Mouse (Mus musculus) left cerebral cortex, adult 8-10 months (tissue): ENCODE data around the gene Snapc2. TPM values are rescaled to one million over a fixed set of nuclear protein-coding genes. Genes with fewer than 3 reads are reported as not detected.
"Not testable (repeated sequence)": the region's sequence is repeated elsewhere in the genome, so short reads cannot be mapped to it uniquely, and the experiment has no call there.

ENCODE experiments used
- DNase-seq, 2 experiments: peaks; one replicate each; pipeline ENCODE4 v3.0.0; 2022; ENCODE audit warnings: low spot score in 2 of 2
- total RNA-seq, 4 experiments: library from RNA; stranded (reverse); gene quantifications; 2 replicates each; pipeline ENCODE4 v1.2.4; 2022

The Snapc2 gene
- total RNA-seq, 4 experiments from 2014 or later: 36.2 to 40.5 (median 39.0) TPM

- no peak for DNase-seq
These were observed 15.0 kb upstream of the Snapc2 start for GRCm38 (mm10) chr8:4237814-4238433.

GRCm38 (mm10) chr8:4238434-4239192 lies 14.3 kb upstream of the Snapc2 start, which contains the start of the genes Map2k7 and Gm49320:
Map2k7 (plus strand) TSS chr8:4238740.
Gm49320 (plus strand) TSS chr8:4238865.
- peak; percentile 99 to 100 for DNase-seq

GRCm38 (mm10) chr8:4239193-4239890 lies 13.5 kb upstream of the Snapc2 start:
- DNase-seq: peak in 1 of 2 experiments; percentile 76

- no peak for DNase-seq
These were observed 7.8 kb upstream of the Snapc2 start for GRCm38 (mm10) chr8:4245061-4245460.

- DNase-seq: no peak
These were observed 7.1 kb upstream of the Snapc2 start for GRCm38 (mm10) chr8:4245737-4246136.

- DNase-seq: no peak
These were observed 5.6 kb upstream of the Snapc2 start for GRCm38 (mm10) chr8:4247241-4247640.

GRCm38 (mm10) chr8:4247951-4248540 lies 4.8 kb upstream of the Snapc2 start, which contains the start of gene Tgfbr3l:
Tgfbr3l (plus strand) TSS chr8:4248214.
- DNase-seq: peak in 1 of 2 experiments; percentile 22

- DNase-seq: no peak
These were observed 3.7 kb upstream of the Snapc2 start for GRCm38 (mm10) chr8:4249213-4249612.

- peak; percentile 67 to 80 for DNase-seq
These were observed 2.4 kb upstream of the Snapc2 start for GRCm38 (mm10) chr8:4250306-4250970.

GRCm38 (mm10) chr8:4252116-4252760 lies 642 bp upstream of the Snapc2 start:
- DNase-seq: no peak

GRCm38 (mm10) chr8:4254001-4254400 lies 1.1 kb downstream of the Snapc2 start:
- peak in 1 of 2 experiments; percentile 71 for DNase-seq

GRCm38 (mm10) chr8:4255471-4255870 lies 2.6 kb downstream of the Snapc2 start:
- DNase-seq: not testable (repeated sequence)

GRCm38 (mm10) chr8:4256911-4257310 lies 4.0 kb downstream of the Snapc2 start:
- DNase-seq: peak in 1 of 2 experiments; percentile 94

GRCm38 (mm10) chr8:4257350-4257749 lies 4.5 kb downstream of the Snapc2 start:
- DNase-seq: no peak

- peak in 1 of 2 experiments; percentile 79 for DNase-seq
These were observed 5.4 kb downstream of the Snapc2 start for GRCm38 (mm10) chr8:4258233-4258632.

- peak in 1 of 2 experiments; percentile 61 for DNase-seq
These were observed 5.8 kb downstream of the Snapc2 start for GRCm38 (mm10) chr8:4258678-4259077.

GRCm38 (mm10) chr8:4259125-4259804 lies 6.4 kb downstream of the Snapc2 start, which contains the start of gene Ctxn1:
Ctxn1 (minus strand) TSS chr8:4259274.
- DNase-seq: peak; percentile 87 to 94

- DNase-seq: no peak
These were observed 6.9 kb downstream of the Snapc2 start for GRCm38 (mm10) chr8:4259805-4260170.

- DNase-seq: peak in 1 of 2 experiments; percentile 59
These were observed 10.4 kb downstream of the Snapc2 start for GRCm38 (mm10) chr8:4263105-4263791.
